Mouse (Mus musculus) small intestine, adult 2 months (tissue): ENCODE measurements around the gene Gm17490.

Experiments used
- CTCF ChIP-seq: fragments of 200-500 bp; IDR thresholded peaks from 2 replicates; pipeline ENCODE4 v1.5.1; 2012; ENCODE audit warnings: low read depth, mild to moderate bottlenecking, control low read depth, inconsistent platforms, low read length, moderate library complexity, mixed read lengths; ENCODE audit not compliant: insufficient replicate concordance, insufficient read length; ENCODE audit errors: extremely low read depth
- POLR2A ChIP-seq: fragments of 200-500 bp; IDR thresholded peaks from 2 replicates; pipeline ENCODE4 v1.6.1; 2012; ENCODE audit warnings: low read depth, mild to moderate bottlenecking, control low read depth, inconsistent platforms, low read length, moderate library complexity

DNA sequence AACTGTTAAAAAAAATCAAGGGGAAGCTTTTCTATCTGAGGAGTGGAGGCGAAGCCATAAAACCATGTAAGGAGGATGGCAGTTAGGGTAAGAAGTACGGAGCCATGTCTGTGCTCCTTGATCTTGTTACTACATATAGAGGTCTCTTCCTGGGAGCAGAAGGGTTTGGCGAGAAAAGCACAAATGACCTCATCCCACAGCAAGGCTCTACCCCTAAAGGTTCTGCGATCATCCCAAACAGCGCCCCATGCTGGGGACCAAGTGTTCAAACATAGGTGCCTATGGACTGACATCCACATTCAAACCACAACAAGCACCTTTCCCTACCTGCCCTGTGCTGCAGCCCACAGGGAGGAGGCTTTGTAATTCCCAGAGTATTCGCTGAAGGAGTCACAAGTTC, 38.3 kb upstream of the Gm17490 start:
- TF ChIP-seq CTCF (0 out of 2 replicates have a peak, but pooled peaks have one; percentile 18), POLR2A (no peak)
